Mouse (Mus musculus) kidney, adult 2 months (tissue): ENCODE measurements around the gene D7Ertd443e.

Experiments used
- CTCF ChIP-seq: fragments of 200-500 bp; conservative IDR thresholded peaks from 2 replicates; pipeline ENCODE4 v1.5.1; 2011; ENCODE audit warnings: low read depth, mild to moderate bottlenecking, control low read depth, low read length, moderate library complexity, mixed read lengths; ENCODE audit not compliant: insufficient read depth, insufficient read length
- POLR2A ChIP-seq: fragments of 200-500 bp; IDR thresholded peaks from one replicate; pipeline ENCODE4 v1.6.1; 2011; ENCODE audit warnings: low read depth, low read length, control low read depth

GRCm38 (mm10) chr7:134224741-134225612, 160.5 kb downstream of the D7Ertd443e start:
- TF ChIP-seq CTCF (no peak), POLR2A (no peak)
